Mouse (Mus musculus) ES-Bruce4 (cell line): ENCODE measurements around the gene Bhlha9.

Source experiments
- CTCF ChIP-seq: IDR thresholded peaks from one replicate; pipeline ENCODE4 v1.8.1; 2011; ENCODE audit warnings: low read depth, low read length
- EP300 ChIP-seq: IDR thresholded peaks from 2 replicates; pipeline ENCODE4 v1.6.1; 2011; ENCODE audit warnings: low read depth, low read length; ENCODE audit not compliant: insufficient read depth
- POLR2A ChIP-seq: IDR thresholded peaks from one replicate; pipeline ENCODE4 v1.8.1; 2011; ENCODE audit warnings: low read length; ENCODE audit not compliant: insufficient read depth

GRCm38 (mm10) chr11:76640231-76640630, 32.0 kb upstream of the Bhlha9 start:
- TF ChIP-seq POLR2A (no peak), CTCF (no peak), EP300 (no peak)
